Mouse (Mus musculus): ENCODE measurements around the gene Smug1.

The Smug1 gene

DNA sequence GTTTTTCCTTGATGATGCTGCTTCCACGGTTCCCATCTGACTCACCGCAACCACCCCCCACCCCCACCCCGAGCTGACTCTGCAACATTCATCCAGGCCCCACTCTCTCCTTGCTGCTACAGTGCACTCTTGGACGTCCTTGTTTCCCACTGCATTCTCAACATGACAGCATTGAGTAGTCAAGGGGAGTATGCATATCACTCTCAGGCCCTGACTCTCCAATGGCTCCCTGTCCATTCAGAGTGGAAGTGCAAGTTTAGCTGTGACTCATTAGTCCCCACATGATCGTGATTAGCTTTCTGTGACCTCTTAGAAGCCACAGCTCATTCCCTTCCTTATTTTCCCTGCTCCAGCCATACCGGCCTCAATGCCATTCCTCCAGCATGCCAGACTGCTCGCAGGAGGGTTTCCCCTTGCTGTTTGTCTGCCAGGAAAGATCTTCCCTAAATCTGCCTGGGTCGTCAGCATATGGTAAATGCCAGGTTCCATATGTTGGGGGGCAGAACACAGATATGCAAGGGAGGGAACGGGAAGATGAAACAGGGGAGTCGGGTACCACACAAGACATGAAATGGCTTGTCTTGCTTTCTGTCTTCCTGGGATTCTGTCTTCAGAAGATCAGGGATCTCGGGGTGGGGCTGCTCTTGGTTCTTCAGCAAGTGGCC is 21.1 kb downstream of the Smug1 start:
- DNase-seq (ENCODE audit: low spot score), result no peak

- no peak for DNase-seq (ENCODE audit: low spot score)
These were observed 22.7 kb downstream of the Smug1 start for GRCm38 (mm10) chr15:103144176-103144575.

- DNase-seq (ENCODE audit: low spot score), result no peak
These were observed 31.4 kb downstream of the Smug1 start for GRCm38 (mm10) chr15:103135431-103135947.

GRCm38 (mm10) chr15:103134277-103135086 is 32.4 kb downstream of the Smug1 start:
- DNase-seq (ENCODE audit: low spot score), result no peak

GRCm38 (mm10) chr15:103133761-103134160 is 33.1 kb downstream of the Smug1 start:
- no peak for DNase-seq (ENCODE audit: low spot score)

DNA sequence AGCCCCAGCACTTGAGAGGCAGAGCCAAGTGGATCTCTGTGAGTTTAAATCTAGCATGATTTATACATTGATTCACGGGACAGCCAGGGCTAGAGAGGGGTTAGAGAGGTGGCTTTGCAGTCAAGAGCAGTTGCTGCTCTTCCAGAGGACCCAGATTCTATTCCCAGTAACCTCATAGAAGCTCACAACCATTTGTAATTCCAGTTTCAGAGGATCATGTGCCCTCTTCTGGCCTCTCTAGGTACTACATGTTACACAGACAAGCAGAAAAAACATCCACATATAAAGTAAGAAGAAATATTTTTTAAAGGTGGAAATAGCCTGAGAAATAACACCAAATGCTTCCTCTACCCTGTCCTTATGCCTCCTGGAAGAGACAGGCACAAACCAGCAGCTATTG is 36.2 kb downstream of the Smug1 start:
- no peak for DNase-seq (ENCODE audit: low spot score)

DNA sequence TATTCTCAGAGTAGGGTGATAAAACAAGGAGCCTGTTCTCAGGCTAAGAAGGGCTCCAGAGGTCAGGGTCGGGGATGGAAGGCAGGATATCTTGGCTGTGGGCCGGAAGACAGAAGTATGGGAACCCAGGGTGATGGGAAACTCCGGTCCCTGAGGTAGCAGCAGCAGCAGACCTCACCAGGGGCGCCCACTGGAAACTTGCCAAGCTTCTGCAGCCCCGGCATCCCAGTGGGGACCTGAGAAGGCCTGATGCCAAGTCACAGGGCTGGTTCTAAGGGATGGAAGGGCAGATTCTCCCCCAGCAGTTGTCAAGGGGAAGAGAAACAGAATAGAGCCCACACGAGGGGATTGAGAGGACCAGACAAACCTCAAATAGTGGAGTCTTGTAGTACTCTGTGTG is 37.6 kb downstream of the Smug1 start:
- no peak for DNase-seq (ENCODE audit: low spot score)

- no peak for DNase-seq (ENCODE audit: low spot score)
These were observed 38.6 kb downstream of the Smug1 start for GRCm38 (mm10) chr15:103128056-103128833.

GRCm38 (mm10) chr15:103125982-103126381 is 40.9 kb downstream of the Smug1 start:
- DNase-seq (ENCODE audit: low spot score), result no peak

DNA sequence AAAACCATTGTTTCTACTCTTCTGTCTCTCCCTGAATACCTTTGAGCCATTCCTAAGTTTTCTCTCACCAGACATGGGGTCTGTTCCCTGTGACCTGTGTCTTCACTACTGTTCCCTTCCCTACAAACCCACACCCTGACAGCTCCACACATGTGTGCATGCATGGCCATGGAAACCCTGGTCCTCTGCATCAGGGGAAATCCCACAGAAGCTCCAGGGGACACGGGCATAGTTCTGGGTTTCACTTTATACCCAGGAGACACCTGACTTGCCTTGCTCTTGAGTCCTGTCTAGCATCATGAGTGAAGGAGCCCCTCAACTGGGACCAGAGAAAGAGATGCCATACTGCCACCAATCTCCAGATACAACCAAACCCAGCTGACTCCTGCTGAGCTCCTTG is 42.6 kb downstream of the Smug1 start:
- no peak for DNase-seq (ENCODE audit: low spot score)

DNA sequence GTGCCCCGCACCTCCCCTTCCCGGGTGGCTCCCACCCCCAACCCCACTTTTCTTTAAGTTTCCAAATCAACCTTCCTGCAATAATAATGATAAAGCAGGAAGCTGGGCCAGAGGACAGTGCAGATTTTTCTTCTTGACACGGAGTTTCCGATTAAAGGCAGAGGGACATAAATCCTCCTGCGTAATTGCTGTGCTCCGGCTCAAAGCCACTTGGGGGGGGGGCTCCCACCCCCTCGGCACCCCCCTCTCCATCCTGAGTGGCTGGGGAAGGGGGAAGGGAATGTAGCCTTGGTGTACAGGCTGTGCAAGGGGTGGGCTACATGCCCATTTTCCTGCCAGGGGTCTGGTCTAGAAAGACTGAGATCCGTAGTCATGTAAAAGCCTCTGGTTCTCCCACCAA is 43.5 kb downstream of the Smug1 start:
- no peak for DNase-seq (ENCODE audit: low spot score)

- DNase-seq (ENCODE audit: low spot score), result no peak
These were observed 44.5 kb downstream of the Smug1 start for GRCm38 (mm10) chr15:103122372-103122771.

GRCm38 (mm10) chr15:103121416-103121815 is 45.5 kb downstream of the Smug1 start:
- DNase-seq (ENCODE audit: low spot score), result no peak

- no peak for DNase-seq (ENCODE audit: low spot score)
These were observed 46.3 kb downstream of the Smug1 start for GRCm38 (mm10) chr15:103120594-103120993.

DNA sequence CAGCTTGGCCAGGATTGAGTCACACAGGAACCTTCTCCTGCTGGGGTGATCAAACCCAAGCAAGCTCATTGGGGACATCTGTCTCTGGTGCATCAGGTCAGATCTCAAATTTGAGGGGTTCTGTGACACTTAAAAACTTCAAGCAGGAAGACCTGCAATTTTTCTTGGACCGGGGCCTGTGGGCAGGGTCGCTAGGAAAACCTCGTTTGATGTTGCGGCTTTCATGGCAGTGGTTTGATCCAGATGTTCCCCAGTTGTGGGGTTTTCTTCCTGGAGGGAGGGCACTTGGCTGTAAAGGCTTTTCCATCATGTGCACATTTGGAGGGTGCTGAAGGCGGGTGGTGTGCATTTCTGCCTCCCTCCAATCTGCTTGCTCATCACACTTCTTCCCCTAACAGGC is 51.2 kb downstream of the Smug1 start:
- no peak for DNase-seq (ENCODE audit: low spot score)

GRCm38 (mm10) chr15:103115256-103115655 is 51.6 kb downstream of the Smug1 start:
- DNase-seq (ENCODE audit: low spot score), result no peak

DNA sequence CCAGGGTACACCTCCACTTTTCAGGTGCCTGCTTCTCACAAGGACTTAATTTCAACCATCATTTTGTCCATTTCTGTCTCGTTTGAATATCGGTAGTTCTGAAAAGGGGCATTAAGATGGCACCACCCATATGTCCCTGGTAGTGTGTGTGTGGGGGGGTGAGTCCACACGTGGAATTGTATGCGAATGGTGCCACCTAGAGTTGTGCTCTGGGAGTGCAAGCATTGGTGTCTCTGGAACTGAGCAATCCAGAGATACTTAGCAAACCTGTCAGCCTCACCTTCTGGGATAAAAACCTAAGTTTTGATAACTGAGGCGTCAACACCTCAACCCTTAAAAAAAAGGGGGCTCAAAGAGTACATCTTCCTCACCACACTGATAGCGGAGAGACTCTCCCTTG is 53.8 kb downstream of the Smug1 start:
- no peak for DNase-seq (ENCODE audit: low spot score)

- no peak for DNase-seq (ENCODE audit: low spot score)
These were observed 54.6 kb downstream of the Smug1 start for GRCm38 (mm10) chr15:103112309-103112708.

- no peak for DNase-seq (ENCODE audit: low spot score)
These were observed 57.0 kb downstream of the Smug1 start for GRCm38 (mm10) chr15:103109940-103110339.

GRCm38 (mm10) chr15:103108066-103108676 is 58.7 kb downstream of the Smug1 start:
- DNase-seq (ENCODE audit: low spot score), result no peak

GRCm38 (mm10) chr15:103106201-103106600 is 60.7 kb downstream of the Smug1 start:
- DNase-seq (ENCODE audit: low spot score), result no peak

Data from urinary bladder, postnatal 25 days (tissue).